Mouse (Mus musculus) hindbrain, embryonic 11.5 days (tissue): ENCODE data around the gene Gpr161. TPM values are rescaled to one million over a fixed set of nuclear protein-coding genes. Genes with fewer than 3 reads are reported as not detected.

ENCODE experiments used
- ATAC-seq: fragments of 200-750 bp; cut with Nextera tagmentation; 2 replicates; pipeline ENCODE4 v1.8.0; 2017; ENCODE audit warnings: mild to moderate bottlenecking, moderate TSS enrichment, moderate library complexity; ENCODE audit not compliant: low FRiP score
- DNase-seq: peaks from one replicate; pipeline ENCODE4 v3.0.0-alpha.2; 2015; ENCODE audit warnings: low spot score
- H3K27ac ChIP-seq: fragments of 300-500 bp; sonication (generic); 2 replicates; pipeline ENCODE4 v1.5.1; 2014; ENCODE audit warnings: mild to moderate bottlenecking, low read depth, low read length
- H3K27me3 ChIP-seq: fragments of 300-500 bp; sonication (generic); 2 replicates; pipeline ENCODE4 v1.6.1; 2014; ENCODE audit warnings: mild to moderate bottlenecking, low read length, moderate library complexity, mixed read lengths; ENCODE audit not compliant: control insufficient read depth, insufficient read depth
- H3K36me3 ChIP-seq: fragments of 300-500 bp; sonication (generic); 2 replicates; pipeline ENCODE4 v1.6.1; 2014; ENCODE audit warnings: mild to moderate bottlenecking, low read length, moderate library complexity, mixed read lengths; ENCODE audit not compliant: control insufficient read depth, insufficient read depth
- H3K4me1 ChIP-seq: fragments of 300-500 bp; sonication (generic); replicated peaks from 2 replicates; pipeline ENCODE4 v1.6.1; 2014; ENCODE audit warnings: low read length, mixed read lengths; ENCODE audit not compliant: control insufficient read depth, insufficient read depth
- H3K4me2 ChIP-seq: fragments of 300-500 bp; sonication (generic); replicated peaks from 2 replicates; pipeline ENCODE4 v1.6.1; 2014; ENCODE audit warnings: mild to moderate bottlenecking, low read depth, low read length
- H3K4me3 ChIP-seq: fragments of 300-500 bp; sonication (generic); 2 replicates; pipeline ENCODE4 v1.5.1; 2014; ENCODE audit warnings: low read depth, low read length
- H3K9ac ChIP-seq: fragments of 300-500 bp; sonication (generic); 2 replicates; pipeline ENCODE4 v1.6.1; 2014; ENCODE audit warnings: low read depth, low read length
- H3K9me3 ChIP-seq: fragments of 300-500 bp; sonication (generic); 2 replicates; pipeline ENCODE4 v1.6.1; 2016; ENCODE audit warnings: low read length; ENCODE audit not compliant: control insufficient read depth
- WGBS: fragments of 180-500 bp; shearing (Covaris S2); extraction: QIAGEN DNeasy Blood & Tissue Kit; methylation state at CpG from one replicate; pipeline ENCODE4 v1.1.7; 2014; 5-methylcytosine and 5-hydroxymethylcytosine counted together
- polyA plus RNA-seq: library from polyadenylated mRNA; unstranded; fragments of >200 nt; fragmentation: Nextera tagmentation; extraction: Ambion mirVana; gene quantifications from 2 replicates; pipeline ENCODE4 v1.2.1, GENCODE M21; 2014

The Gpr161 gene
- polyA plus RNA-seq, 1 experiment from 2014 or later: 3.3 TPM

GRCm38 (mm10) chr1:165281351-165282221, 14.0 kb upstream of the Gpr161 start:
- 1% methylated on average over 43 of the region's 71 CpGs for WGBS
- peak overlapping the region; percentile 67 for H3K4me3 ChIP-seq
- H3K9ac ChIP-seq: peak overlapping the region; percentile 84
- peak overlapping the region; percentile 92 for H3K4me2 ChIP-seq
- H3K9me3 ChIP-seq: no peaks in the 10 kb centered on the region
- peak overlapping the region; percentile 91 for H3K27ac ChIP-seq
- ATAC-seq (peak; percentile 86), DNase-seq (peak; percentile 79)
- no peaks in the 10 kb centered on the region for H3K36me3 ChIP-seq
- no peaks in the 10 kb centered on the region for H3K27me3 ChIP-seq
- peaks cover 4% of the 10 kb centered on the region; the same call in 1 of the 2 replicates for H3K4me1 ChIP-seq

- Histone ChIP-seq H3K9me3 (no peaks in the 10 kb centered on the region), H3K4me2 (peak overlapping the region; percentile 92), H3K4me3 (peak overlapping the region; percentile 67), H3K27me3 (no peaks in the 10 kb centered on the region), H3K36me3 (no peaks in the 10 kb centered on the region), H3K9ac (peak overlapping the region; percentile 84), H3K4me1 (peaks cover 4% of the 10 kb centered on the region; the same call in 1 of the 2 replicates), H3K27ac (peak overlapping the region; percentile 91)
- ATAC-seq (peak; percentile 70), DNase-seq (peak; percentile 77)
- WGBS: under 1% methylated on average over 35 of the region's 35 CpGs
Observed at GRCm38 (mm10) chr1:165282222-165282966, 13.2 kb upstream of the Gpr161 start.

- DNase-seq (no peak), ATAC-seq (no peak)
- 13% methylated on average over 7 of the region's 7 CpGs for WGBS
Observed at GRCm38 (mm10) chr1:165282967-165283345, 12.6 kb upstream of the Gpr161 start.

GRCm38 (mm10) chr1:165284096-165284495, 11.5 kb upstream of the Gpr161 start:
- H3K36me3 ChIP-seq: no peaks in the 10 kb centered on the region
- no peaks in the 10 kb centered on the region for H3K9me3 ChIP-seq
- no peak overlapping the region for H3K27ac ChIP-seq
- H3K4me3 ChIP-seq: no peak overlapping the region
- H3K4me2 ChIP-seq: peak overlapping the region; percentile 92; the same call in 1 of the 2 replicates
- H3K27me3 ChIP-seq: no peaks in the 10 kb centered on the region
- ATAC-seq (no peak), DNase-seq (no peak)
- peaks cover 4% of the 10 kb centered on the region; the same call in 1 of the 2 replicates for H3K4me1 ChIP-seq
- H3K9ac ChIP-seq: no peak overlapping the region
- 70% methylated on average over 7 of the region's 7 CpGs for WGBS

More at GRCm38 (mm10) chr1:165282967-165283345, 12.6 kb upstream of the Gpr161 start:
- Histone ChIP-seq H3K4me3 (peak overlapping the region; percentile 67), H3K4me1 (peaks cover 4% of the 10 kb centered on the region; the same call in 1 of the 2 replicates), H3K4me2 (peak overlapping the region; percentile 92), H3K9ac (peak overlapping the region; percentile 84; the same call in 1 of the 2 replicates), H3K27ac (no peak overlapping the region), H3K27me3 (no peaks in the 10 kb centered on the region), H3K9me3 (no peaks in the 10 kb centered on the region), H3K36me3 (no peaks in the 10 kb centered on the region)

DNA sequence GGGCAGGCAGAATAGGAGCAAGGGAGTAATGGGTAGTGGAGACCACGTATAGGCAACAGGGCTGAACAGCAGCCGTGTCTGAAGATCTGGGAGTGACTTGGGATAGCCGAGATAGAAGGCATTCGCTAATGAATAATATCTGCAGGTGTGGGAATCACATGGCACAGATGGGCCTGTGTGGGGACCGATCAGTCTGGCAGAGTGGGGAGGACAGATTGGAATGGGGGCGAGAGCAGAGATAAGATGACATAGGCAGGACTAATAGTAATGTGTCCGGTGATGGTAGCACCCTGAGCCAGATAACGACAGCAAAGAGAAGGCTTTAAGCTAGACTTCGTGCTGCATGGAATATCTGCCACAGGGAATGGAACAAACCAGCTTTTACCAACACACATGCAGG, 7.4 kb upstream of the Gpr161 start:
- DNase-seq (no peak), ATAC-seq (no peak)
- no peaks in the 10 kb centered on the region for H3K27me3 ChIP-seq

DNA sequence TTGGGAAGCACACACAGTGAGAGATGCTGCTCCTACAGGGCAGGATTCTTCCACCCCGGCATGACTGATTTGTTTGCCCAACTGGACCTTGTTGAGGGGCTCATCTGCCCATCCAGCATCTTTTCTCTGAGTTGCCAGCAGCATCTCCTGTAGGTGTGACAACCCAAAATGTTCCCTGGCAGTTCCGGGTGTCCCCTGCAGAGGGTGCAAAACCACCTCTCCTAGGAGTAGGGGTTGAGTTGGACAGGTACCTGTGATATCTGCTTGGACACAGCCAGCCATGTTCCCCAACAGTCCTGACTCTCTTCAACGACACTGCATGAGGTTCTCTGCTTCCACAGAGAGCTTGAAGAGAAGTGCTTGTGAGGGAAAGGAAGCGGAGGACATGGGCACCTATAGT, 5.8 kb upstream of the Gpr161 start:
- no peaks in the 10 kb centered on the region for H3K4me1 ChIP-seq
- H3K4me3 ChIP-seq: no peak overlapping the region
- H3K36me3 ChIP-seq: no peaks in the 10 kb centered on the region
- DNase-seq (no peak), ATAC-seq (no peak)
- no peak overlapping the region for H3K27ac ChIP-seq
- WGBS: 86% methylated on average over 4 of the region's 4 CpGs
- no peaks in the 10 kb centered on the region for H3K9me3 ChIP-seq
- H3K9ac ChIP-seq: no peak overlapping the region
- H3K4me2 ChIP-seq: no peak overlapping the region
- no peaks in the 10 kb centered on the region for H3K27me3 ChIP-seq

More for the DNA sequence above, 7.4 kb upstream of the Gpr161 start:
- Histone ChIP-seq H3K27ac (no peak overlapping the region), H3K36me3 (no peaks in the 10 kb centered on the region), H3K9me3 (no peaks in the 10 kb centered on the region), H3K4me1 (0 out of 2 replicates have a peak, but pooled peaks cover 2% of the 10 kb centered on the region), H3K4me3 (no peak overlapping the region), H3K9ac (no peak overlapping the region), H3K4me2 (no peak overlapping the region)
- 94% methylated on average over 9 of the region's 9 CpGs for WGBS

DNA sequence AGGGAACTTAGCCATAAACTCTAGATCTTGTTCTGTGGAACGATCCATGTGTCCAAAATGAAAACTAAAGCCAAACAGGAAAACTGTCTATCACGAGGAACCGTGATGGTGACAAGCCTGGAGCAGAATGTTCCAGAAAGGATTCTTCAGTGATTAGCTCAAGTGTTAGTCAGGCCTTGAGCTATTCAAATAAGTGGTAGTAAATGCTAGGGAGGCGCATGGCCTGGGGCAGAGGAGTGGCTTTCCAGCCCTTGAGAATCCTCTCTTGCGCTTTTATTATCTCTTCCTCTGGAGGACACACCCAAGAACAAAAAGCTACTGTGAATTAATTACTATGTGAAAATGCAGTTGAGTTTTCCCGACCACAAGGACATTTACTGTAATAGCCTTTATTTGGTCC, 4.0 kb upstream of the Gpr161 start:
- H3K27ac ChIP-seq: no peak overlapping the region
- 94% methylated on average over 6 of the region's 6 CpGs for WGBS
- H3K4me2 ChIP-seq: no peak overlapping the region
- no peak overlapping the region for H3K9ac ChIP-seq
- no peaks in the 10 kb centered on the region for H3K4me1 ChIP-seq
- H3K27me3 ChIP-seq: no peaks in the 10 kb centered on the region
- ATAC-seq (no peak), DNase-seq (no peak)
- H3K4me3 ChIP-seq: no peak overlapping the region
- H3K9me3 ChIP-seq: no peaks in the 10 kb centered on the region
- no peaks in the 10 kb centered on the region for H3K36me3 ChIP-seq

- no peak overlapping the region for H3K27ac ChIP-seq
- no peak overlapping the region for H3K4me2 ChIP-seq
- no peaks in the 10 kb centered on the region for H3K27me3 ChIP-seq
- H3K36me3 ChIP-seq: no peaks in the 10 kb centered on the region
- 94% methylated on average over 3 of the region's 3 CpGs for WGBS
- H3K4me1 ChIP-seq: no peaks in the 10 kb centered on the region
- no peaks in the 10 kb centered on the region for H3K9me3 ChIP-seq
- ATAC-seq: no peak
- DNase-seq: no peak
- no peak overlapping the region for H3K9ac ChIP-seq
- H3K4me3 ChIP-seq: no peak overlapping the region
Observed at GRCm38 (mm10) chr1:165301108-165301507, 5.5 kb downstream of the Gpr161 start.
